Comparison of ENCODE assay signal across 36 mouse cellular contexts in the genomic region with DNA sequence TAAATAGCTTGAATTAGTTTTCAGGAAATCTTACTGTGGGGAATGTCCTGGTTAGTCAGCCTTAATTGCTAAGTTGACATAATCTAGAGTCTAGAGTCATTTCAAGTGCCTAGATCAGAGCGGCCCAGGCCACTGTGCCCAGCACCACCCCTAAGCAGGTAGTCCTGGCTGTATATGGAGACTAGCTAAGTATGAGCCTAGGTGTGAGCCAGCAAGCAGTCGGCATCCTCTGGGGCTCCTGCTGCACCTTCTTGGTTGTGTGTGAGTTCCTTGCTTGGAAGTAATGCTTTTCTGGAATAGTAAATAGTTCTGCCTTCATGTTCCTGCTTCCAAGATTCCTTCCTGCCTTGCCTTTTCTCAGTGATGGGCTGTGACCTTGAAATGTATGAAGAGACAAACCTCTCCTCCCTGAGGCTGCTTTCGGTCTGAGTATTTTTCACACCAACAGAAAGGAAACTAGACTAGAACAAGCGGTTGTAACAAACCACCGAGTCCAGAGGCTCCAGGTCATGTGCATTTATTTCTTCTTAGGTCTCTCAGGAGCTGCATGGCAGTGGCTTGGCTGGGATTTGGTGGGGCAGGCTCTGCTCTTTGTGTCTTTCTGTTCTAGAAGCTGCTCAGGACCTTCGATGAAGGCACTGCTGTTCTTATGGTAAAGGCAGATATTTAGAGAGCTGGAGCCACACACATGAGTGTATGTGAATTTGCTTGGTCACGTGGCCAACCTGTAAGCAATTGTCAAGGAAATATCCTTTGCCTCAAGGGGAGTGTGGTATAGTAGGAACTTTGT. TPM values are rescaled to one million over a fixed set of nuclear protein-coding genes. Genes with fewer than 3 reads are reported as not detected.
"Had no signal": no experiment of that assay in that cellular context is flagged by ENCODE, and none has a peak within 500 bp of the region (broad histone marks: within the 10 kb centered on the region; RNA-seq: fewer than 3 reads in every experiment).

No protein-coding gene starts in this region.

- ATAC-seq: hindbrain, embryonic 16.5 days; intestine, embryonic 16.5 days; liver, embryonic 12.5 days had no signal

- H3K27me3 ChIP-seq: hindbrain, embryonic 12.5 days had no signal

- H3K36me3 ChIP-seq: heart, embryonic 13.5 days; heart, embryonic 15.5 days; hindbrain, embryonic 10.5 days; hindbrain, embryonic 12.5 days; kidney, embryonic 15.5 days; limb, embryonic 13.5 days; limb, embryonic 15.5 days; liver, embryonic 12.5 days had no signal

- H3K9ac ChIP-seq: heart, embryonic 13.5 days; heart, embryonic 15.5 days; hindbrain, embryonic 12.5 days; hindbrain, embryonic 14.5 days; kidney, embryonic 15.5 days; limb, embryonic 13.5 days; limb, embryonic 15.5 days; liver, embryonic 12.5 days; liver, embryonic 14.5 days had no signal

- H3K4me1 ChIP-seq: heart, embryonic 13.5 days; heart, embryonic 15.5 days; hindbrain, embryonic 10.5 days; hindbrain, embryonic 12.5 days; kidney, embryonic 15.5 days; liver, embryonic 12.5 days had no signal

- H3K4me3 ChIP-seq: heart, adult 2 months; heart, embryonic 13.5 days; heart, embryonic 15.5 days; hindbrain, embryonic 10.5 days; hindbrain, embryonic 12.5 days; kidney, embryonic 15.5 days; limb, embryonic 13.5 days; limb, embryonic 15.5 days; liver, embryonic 12.5 days had no signal

- DNase-seq: gastrocnemius, postnatal 14 days; heart, adult 2 months; heart, postnatal 4 days; kidney, adult 11 months; kidney, adult 2 months; kidney, adult 9 months; kidney, postnatal 14 days; kidney, postnatal 36 days; layer of hippocampus, adult 9-11 months; layer of hippocampus, postnatal 36 days; left cerebral cortex, postnatal 4 days had no signal

- H3K4me2 ChIP-seq: heart, embryonic 13.5 days; heart, embryonic 15.5 days; hindbrain, embryonic 12.5 days; hindbrain, embryonic 14.5 days; kidney, embryonic 15.5 days; limb, embryonic 13.5 days; limb, embryonic 15.5 days; liver, embryonic 12.5 days had no signal

- H3K27ac ChIP-seq: heart, adult 2 months; heart, embryonic 13.5 days; heart, embryonic 15.5 days; hindbrain, embryonic 10.5 days; hindbrain, embryonic 12.5 days; hindbrain, embryonic 14.5 days; kidney, embryonic 15.5 days; kidney, postnatal 0 days; limb, embryonic 13.5 days; limb, embryonic 15.5 days; liver, embryonic 12.5 days; liver, embryonic 14.5 days had no signal

- H3K9me3 ChIP-seq: heart, embryonic 13.5 days; heart, embryonic 15.5 days; hindbrain, embryonic 10.5 days; hindbrain, embryonic 12.5 days; kidney, embryonic 15.5 days; limb, embryonic 13.5 days; limb, embryonic 15.5 days; liver, embryonic 12.5 days had no signal

RNA-seq across cellular contexts. Expression of gene Lrrc52, which starts 30.2 kb away (rescaled TPM):
- total RNA-seq: granulocyte monocyte progenitor cell, adult 5-6 weeks; layer of hippocampus, adult 18-20 months; layer of hippocampus, adult 8-10 months; layer of hippocampus, postnatal 14 days; layer of hippocampus, postnatal 36 days; left cerebral cortex, adult 18-20 months; left cerebral cortex, adult 8-10 months; left cerebral cortex, postnatal 10 days; left cerebral cortex, postnatal 25 days; left cerebral cortex, postnatal 4 days; liver, adult 2 months had no signal
- polyA plus RNA-seq: hindbrain, embryonic 10.5 days; hindbrain, embryonic 12.5 days; hindbrain, embryonic 14.5 days; hindbrain, embryonic 16.5 days; intestine, embryonic 14.5 days; kidney, embryonic 15.5 days; kidney, postnatal 0 days; large intestine, adult 2 months; limb, embryonic 11.5 days; liver, adult 2 months; liver, embryonic 12.5 days had no signal
